Mouse (Mus musculus) midbrain, embryonic 15.5 days (tissue): ENCODE data around the gene Cdk2ap2. TPM values are rescaled to one million over a fixed set of nuclear protein-coding genes. Genes with fewer than 3 reads are reported as not detected.
"Not testable (repeated sequence)": the region's sequence is repeated elsewhere in the genome, so short reads cannot be mapped to it uniquely, and the experiment has no call there.

Source experiments
- ATAC-seq: fragments of 200-750 bp; cut with Nextera tagmentation; replicated peaks from 2 replicates; pipeline ENCODE4 v1.8.0; 2017; ENCODE audit warnings: moderate TSS enrichment
- H3K27ac ChIP-seq: fragments of 300-500 bp; sonication (generic); 2 replicates; pipeline ENCODE4 v1.5.1; 2015; ENCODE audit warnings: mild to moderate bottlenecking, inconsistent platforms
- H3K27me3 ChIP-seq: fragments of 300-500 bp; sonication (generic); replicated peaks from 2 replicates; pipeline ENCODE4 v1.6.1; 2015; ENCODE audit warnings: inconsistent platforms
- H3K36me3 ChIP-seq: fragments of 300-500 bp; sonication (generic); replicated peaks from 2 replicates; pipeline ENCODE4 v1.6.1; 2015; ENCODE audit warnings: inconsistent platforms
- H3K4me1 ChIP-seq: fragments of 300-500 bp; sonication (generic); 2 replicates; pipeline ENCODE4 v1.6.1; 2015; ENCODE audit warnings: inconsistent platforms
- H3K4me2 ChIP-seq: fragments of 300-500 bp; sonication (generic); 2 replicates; pipeline ENCODE4 v1.6.1; 2015; ENCODE audit warnings: inconsistent platforms, mild to moderate bottlenecking, moderate library complexity
- H3K4me3 ChIP-seq: fragments of 300-500 bp; sonication (generic); 2 replicates; pipeline ENCODE4 v1.5.1; 2015; ENCODE audit warnings: mild to moderate bottlenecking, inconsistent platforms
- H3K9ac ChIP-seq: fragments of 300-500 bp; sonication (generic); 2 replicates; pipeline ENCODE4 v1.6.1; 2015; ENCODE audit warnings: mild to moderate bottlenecking, inconsistent platforms
- H3K9me3 ChIP-seq: fragments of 300-500 bp; sonication (generic); 2 replicates; pipeline ENCODE4 v1.6.1; 2016; ENCODE audit warnings: inconsistent platforms
- WGBS: fragments of 180-500 bp; shearing (Covaris S2); methylation state at CpG from one replicate; pipeline ENCODE4 v1.1.7; 2015; ENCODE audit warnings: mixed read lengths; 5-methylcytosine and 5-hydroxymethylcytosine counted together
- polyA plus RNA-seq: library from polyadenylated mRNA; unstranded; fragments of >200 nt; fragmentation: Nextera tagmentation; extraction: Ambion mirVana; gene quantifications from 2 replicates; pipeline ENCODE4 v1.2.1, GENCODE M21; 2015

The Cdk2ap2 gene
- polyA plus RNA-seq: 92.3 and 92.9 TPM in 2 replicates

DNA sequence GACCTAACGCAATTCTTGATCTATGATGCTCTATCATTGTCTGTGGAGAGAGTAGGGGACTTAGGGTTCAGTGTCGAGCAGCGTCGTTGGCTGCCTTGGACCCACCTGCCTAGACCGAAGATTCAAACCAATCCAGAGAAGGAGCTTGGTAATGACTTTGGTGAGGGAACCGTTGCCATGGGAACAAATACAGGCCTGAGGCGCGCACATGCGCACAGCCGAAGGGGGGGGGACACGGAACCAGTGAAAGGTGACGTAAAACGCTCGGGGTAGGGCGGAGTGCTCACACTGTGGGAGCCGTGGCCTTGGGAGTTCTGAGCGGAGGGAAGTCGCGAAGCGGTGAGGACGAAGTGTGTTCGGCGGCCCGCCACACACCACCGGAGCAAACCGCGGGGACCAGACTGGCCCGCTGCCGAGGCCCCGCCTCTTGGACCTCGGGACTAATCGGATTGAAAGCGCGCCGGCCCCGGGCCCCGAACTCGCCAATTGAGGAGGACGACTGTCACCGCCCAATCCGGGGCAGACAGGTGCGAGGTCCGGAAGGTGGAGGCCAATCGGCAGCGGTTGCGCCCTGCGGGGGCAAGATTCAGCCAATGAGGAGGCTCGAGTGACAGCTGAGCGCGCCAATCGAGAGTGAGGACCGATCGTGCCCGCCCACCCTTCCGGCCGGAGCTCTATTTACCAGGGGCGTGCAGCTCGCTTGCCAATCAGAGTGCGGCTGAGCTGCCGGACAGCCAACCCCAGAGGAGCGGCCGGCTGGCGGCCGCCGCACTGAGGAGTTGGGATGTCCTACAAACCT is at the start of gene Cdk2ap2:
Gene Cdk2ap2, plus strand, starts transcription at position 541 of the 799 bp plus-strand sequence.
- peak within 1 kb of the TSS; percentile 94 for H3K27ac ChIP-seq
- no peaks in the 10 kb centered on the region; the same call in 1 of the 2 replicates for H3K27me3 ChIP-seq
- peak within 1 kb of the TSS; percentile 65 for H3K4me3 ChIP-seq
- H3K36me3 ChIP-seq: no peaks in the 10 kb centered on the region
- peak; percentile 94 for ATAC-seq
- no peaks in the 10 kb centered on the region for H3K9me3 ChIP-seq
- H3K4me1 ChIP-seq: peaks cover 48% of the 10 kb centered on the region
- H3K4me2 ChIP-seq: peak within 1 kb of the TSS; percentile 69
- WGBS: under 1% methylated on average over 65 of the region's 65 CpGs
- H3K9ac ChIP-seq: peak within 1 kb of the TSS; percentile 51

DNA sequence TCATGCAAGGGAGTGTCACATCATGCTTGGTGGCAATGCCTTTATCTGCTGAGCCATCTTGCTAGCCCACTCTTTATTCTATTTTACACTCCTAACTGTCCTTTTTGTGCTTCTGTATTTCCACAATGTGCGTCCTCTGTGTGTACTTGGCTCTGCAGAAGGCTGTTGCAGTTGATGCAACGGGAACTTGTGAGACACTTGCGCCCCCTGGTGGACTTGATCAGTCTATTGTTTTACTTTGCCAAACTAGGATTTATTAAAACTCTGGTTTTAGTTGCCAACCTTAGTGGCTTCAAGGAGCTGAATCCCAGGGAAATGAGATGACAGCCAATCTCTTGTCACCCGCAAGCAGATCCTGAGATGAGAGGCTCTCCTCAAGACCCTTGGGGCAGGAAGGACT is 49.1 kb upstream of the Cdk2ap2 start:
- Histone ChIP-seq H3K27ac (no peak overlapping the region), H3K9ac (no peak overlapping the region), H3K27me3 (no peaks in the 10 kb centered on the region), H3K36me3 (no peaks in the 10 kb centered on the region), H3K4me1 (0 out of 2 replicates have a peak, but pooled peaks cover 2% of the 10 kb centered on the region), H3K4me3 (no peak overlapping the region), H3K9me3 (no peaks in the 10 kb centered on the region), H3K4me2 (no peak overlapping the region)
- no peak for ATAC-seq
- WGBS: 14% methylated on average over 4 of the region's 4 CpGs

DNA sequence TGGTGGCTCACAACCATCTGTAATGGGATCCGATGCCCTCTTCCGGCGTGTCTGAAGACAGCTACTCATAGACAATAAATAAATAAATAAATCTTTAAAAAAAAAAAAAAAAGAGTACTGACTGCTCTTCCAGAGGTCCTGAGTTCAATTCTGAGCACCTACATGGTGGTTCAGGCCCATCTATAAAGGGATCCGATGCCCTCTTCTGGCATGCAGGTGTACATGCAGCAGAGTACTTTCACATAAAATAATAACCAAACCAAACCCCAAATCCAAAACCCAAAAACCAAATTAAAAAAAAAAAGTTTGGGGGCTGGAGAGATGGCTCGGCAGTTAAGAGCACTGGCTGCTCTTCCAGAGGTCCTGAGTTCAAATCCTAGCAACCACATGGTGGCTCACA is 47.9 kb upstream of the Cdk2ap2 start:
- not testable (repeated sequence) for H3K36me3 ChIP-seq, H3K9me3 ChIP-seq, H3K9ac ChIP-seq, H3K27ac ChIP-seq, H3K27me3 ChIP-seq, H3K4me1 ChIP-seq, H3K4me3 ChIP-seq, H3K4me2 ChIP-seq, ATAC-seq
- WGBS: 84% methylated on average over 5 of the region's 5 CpGs

DNA sequence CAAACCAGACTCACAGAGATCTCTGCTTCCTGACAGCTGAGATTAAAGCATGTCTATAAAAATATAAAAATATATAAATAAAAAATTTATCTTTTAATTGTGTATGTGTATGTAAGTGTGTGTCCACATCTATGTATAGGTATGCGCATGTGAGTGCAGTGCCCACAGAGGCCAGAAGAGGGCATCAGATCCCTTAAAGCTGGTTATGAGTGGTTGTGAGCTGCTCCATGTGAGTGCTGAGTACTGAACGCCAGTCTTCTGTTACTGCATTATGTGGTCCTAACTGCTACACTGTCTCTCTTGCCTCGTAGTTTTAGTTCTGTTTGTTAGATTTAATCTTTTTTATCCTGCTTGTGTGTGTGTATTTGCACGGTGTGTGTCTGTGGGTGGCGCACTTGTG is 46.0 kb upstream of the Cdk2ap2 start:
- ATAC-seq: no peak
- H3K4me2 ChIP-seq: no peak overlapping the region
- no peak overlapping the region for H3K27ac ChIP-seq
- no peaks in the 10 kb centered on the region for H3K4me1 ChIP-seq
- 96% methylated on average over 5 of the region's 5 CpGs for WGBS
- no peak overlapping the region for H3K4me3 ChIP-seq
- no peaks in the 10 kb centered on the region for H3K36me3 ChIP-seq
- H3K9ac ChIP-seq: no peak overlapping the region
- H3K9me3 ChIP-seq: no peaks in the 10 kb centered on the region
- H3K27me3 ChIP-seq: no peaks in the 10 kb centered on the region

DNA sequence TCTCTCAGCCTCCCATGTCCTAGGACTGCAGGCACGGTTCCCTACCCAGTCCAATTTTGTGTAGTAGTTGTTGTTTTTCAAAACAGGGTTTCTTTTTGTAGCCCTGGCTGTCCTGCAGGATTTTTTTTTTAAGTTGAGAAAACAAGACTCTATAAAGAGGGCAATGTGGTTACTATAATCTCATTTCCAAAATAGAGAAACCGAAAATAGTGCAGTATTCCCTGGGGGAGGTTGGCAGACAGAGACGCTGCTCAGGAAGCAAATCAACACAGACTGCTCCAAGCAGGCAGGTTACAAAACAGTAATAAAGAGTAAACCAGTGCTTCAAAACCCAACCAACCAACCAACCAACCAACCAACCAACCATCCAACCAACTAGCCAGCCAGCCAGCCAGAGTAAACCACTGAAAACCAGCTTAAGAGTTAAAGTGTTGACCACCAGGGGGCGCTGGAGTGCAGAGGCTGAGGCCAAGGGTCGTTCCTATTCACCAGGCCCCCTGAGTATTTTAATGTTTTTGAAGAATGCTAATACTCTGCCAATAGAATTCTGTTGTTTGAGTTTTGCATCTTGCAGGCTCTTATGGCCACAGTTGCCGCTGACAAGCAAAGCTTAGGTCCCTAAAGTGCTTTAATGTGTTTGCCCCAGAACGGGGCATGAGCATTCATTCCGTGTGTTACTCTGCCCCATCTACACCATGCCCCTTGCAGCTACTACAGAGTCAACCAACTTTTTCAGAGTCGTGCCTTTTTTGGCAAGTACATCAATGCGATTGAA is 45.1 kb upstream of the Cdk2ap2 start:
- Histone ChIP-seq H3K4me1 (no peaks in the 10 kb centered on the region), H3K9me3 (no peaks in the 10 kb centered on the region), H3K4me2 (no peak overlapping the region), H3K27me3 (no peaks in the 10 kb centered on the region), H3K27ac (no peak overlapping the region), H3K9ac (no peak overlapping the region), H3K36me3 (no peaks in the 10 kb centered on the region), H3K4me3 (no peak overlapping the region)
- ATAC-seq: no peak
- 54% methylated on average over 10 of the region's 10 CpGs for WGBS

DNA sequence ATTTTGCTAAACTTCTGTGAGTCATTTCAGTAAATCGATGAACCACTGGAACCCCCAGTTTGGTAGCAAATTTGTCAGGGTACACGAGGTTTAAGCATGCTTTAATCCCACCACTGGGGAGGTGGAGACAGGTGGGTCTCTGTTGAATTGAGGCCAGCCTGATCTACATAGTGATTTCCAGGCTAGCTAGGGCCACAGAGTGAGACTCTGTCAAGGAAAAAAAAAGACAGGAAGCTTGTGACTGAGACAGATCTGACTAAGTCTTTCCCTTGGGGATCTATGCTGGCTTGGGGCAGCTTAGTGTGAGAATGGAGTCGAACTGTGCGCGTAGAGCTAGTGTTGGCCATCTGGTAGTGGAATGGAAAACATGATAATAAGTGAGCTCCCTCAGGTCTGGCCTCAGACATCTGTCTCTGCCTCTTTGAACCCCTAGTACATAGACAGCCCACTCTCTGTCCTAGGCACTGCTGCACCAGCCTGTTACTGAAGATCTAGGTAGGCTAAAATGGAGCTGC is 44.4 kb upstream of the Cdk2ap2 start:
- H3K36me3 ChIP-seq: no peaks in the 10 kb centered on the region
- no peak overlapping the region for H3K9ac ChIP-seq
- ATAC-seq: no peak
- no peak overlapping the region for H3K27ac ChIP-seq
- H3K4me1 ChIP-seq: no peaks in the 10 kb centered on the region
- 55% methylated on average over 5 of the region's 5 CpGs for WGBS
- H3K4me2 ChIP-seq: no peak overlapping the region
- H3K27me3 ChIP-seq: no peaks in the 10 kb centered on the region
- H3K4me3 ChIP-seq: no peak overlapping the region
- no peaks in the 10 kb centered on the region for H3K9me3 ChIP-seq

DNA sequence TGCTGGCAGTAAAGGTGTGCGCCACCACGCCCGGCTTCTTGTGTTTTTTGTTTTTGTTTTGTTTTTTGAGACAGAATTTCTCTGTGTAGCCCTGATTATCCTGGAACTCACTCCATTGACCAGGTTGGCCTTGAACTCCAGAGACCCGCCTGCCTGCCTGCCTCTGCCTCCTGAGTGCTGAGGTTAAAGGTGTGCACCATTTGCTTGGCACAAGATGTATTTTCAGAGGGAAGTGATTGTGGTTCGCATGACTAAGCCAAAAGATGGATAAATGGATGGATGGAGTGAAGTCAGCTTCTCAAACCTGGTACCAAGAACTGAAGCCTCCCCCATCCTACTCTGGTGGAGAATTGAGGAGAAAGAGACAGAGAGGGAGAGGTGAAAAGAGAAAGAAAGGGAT is 42.4 kb upstream of the Cdk2ap2 start:
- H3K4me2 ChIP-seq: no peak overlapping the region
- H3K9me3 ChIP-seq: no peaks in the 10 kb centered on the region
- H3K27me3 ChIP-seq: no peaks in the 10 kb centered on the region
- H3K4me3 ChIP-seq: no peak overlapping the region
- no peak overlapping the region for H3K9ac ChIP-seq
- 89% methylated on average over 5 of the region's 5 CpGs for WGBS
- no peak overlapping the region for H3K27ac ChIP-seq
- H3K4me1 ChIP-seq: no peaks in the 10 kb centered on the region
- no peaks in the 10 kb centered on the region for H3K36me3 ChIP-seq
- no peak for ATAC-seq

DNA sequence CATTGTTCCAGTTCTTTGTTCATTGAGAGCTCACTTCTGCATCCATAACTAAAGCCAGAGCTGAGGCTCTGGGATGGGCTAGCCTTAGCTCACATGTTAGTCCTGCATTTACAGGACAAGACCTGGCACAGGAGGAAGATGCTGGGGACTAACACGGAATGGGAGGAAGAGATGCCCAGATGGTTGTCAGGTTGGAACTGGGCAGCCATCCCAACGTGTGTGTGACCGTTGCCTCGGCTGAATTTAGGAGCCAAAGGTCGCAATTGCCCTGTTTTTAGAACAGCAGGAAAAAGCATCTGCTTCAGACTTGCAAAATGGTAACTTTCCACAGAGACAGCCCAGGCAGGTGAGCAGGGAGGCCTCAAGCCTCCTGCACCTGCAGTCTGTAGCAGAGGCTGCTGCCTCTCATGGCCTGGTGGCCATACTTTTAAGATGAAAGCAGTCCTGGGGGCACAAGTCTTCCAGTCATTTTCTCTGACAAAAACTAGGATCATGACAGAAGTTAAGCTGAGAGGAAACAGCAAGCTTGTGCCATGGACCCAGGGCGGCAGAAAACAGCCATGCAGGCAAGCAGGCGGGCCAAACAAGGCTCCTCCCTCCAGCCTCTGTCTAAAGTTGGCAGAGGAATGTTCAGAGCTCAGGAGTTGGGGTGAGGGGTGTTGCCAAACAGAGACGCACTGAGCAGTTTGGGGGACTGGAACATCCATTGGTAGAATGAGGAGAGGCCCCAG is 41.6 kb upstream of the Cdk2ap2 start:
- no peak overlapping the region for H3K27ac ChIP-seq
- H3K4me3 ChIP-seq: no peak overlapping the region
- 70% methylated on average over 8 of the region's 8 CpGs for WGBS
- no peak for ATAC-seq
- no peaks in the 10 kb centered on the region for H3K27me3 ChIP-seq
- no peaks in the 10 kb centered on the region for H3K9me3 ChIP-seq
- H3K4me1 ChIP-seq: no peaks in the 10 kb centered on the region
- no peak overlapping the region for H3K9ac ChIP-seq
- no peak overlapping the region for H3K4me2 ChIP-seq
- H3K36me3 ChIP-seq: no peaks in the 10 kb centered on the region

DNA sequence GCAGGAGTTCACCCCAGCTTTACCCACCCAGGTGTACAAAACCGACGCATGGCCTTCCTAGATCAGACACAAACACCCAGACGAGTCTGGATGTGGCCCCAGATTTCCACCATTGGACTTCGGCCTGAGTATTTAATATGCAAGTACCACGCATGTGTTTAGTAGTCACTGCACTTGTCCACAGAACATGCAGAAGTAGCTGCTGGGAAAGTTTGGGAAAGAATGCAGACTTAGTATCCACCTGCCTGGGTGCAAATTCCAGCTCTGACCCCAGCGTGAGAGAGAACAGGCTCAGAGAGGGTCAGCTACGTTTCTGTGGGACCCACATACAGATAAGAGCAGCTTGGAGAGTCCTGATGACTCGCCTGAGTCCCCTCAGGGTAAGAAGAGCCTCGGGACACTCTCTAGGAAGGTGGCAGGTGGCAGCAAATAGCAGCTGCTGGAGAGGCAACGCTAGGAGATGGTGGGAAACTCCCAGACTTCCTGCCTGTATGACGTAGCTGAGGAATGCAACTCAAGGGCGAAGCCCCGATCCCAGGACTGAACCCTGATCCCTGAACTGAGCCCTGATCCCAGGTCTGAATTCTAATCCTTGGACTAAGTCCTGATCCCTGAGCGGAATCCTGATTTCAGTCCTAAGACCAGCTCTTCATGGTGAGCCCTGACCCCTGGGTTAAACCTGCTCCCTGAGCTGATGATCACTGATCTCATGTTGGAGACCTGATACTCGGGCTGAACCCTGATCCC is 40.9 kb upstream of the Cdk2ap2 start:
- Histone ChIP-seq H3K4me3 (no peak overlapping the region), H3K27me3 (no peaks in the 10 kb centered on the region), H3K4me1 (no peaks in the 10 kb centered on the region), H3K36me3 (no peaks in the 10 kb centered on the region), H3K4me2 (no peak overlapping the region), H3K27ac (no peak overlapping the region), H3K9ac (no peak overlapping the region), H3K9me3 (no peaks in the 10 kb centered on the region)
- WGBS: 64% methylated on average over 15 of the region's 15 CpGs
- ATAC-seq: no peak

DNA sequence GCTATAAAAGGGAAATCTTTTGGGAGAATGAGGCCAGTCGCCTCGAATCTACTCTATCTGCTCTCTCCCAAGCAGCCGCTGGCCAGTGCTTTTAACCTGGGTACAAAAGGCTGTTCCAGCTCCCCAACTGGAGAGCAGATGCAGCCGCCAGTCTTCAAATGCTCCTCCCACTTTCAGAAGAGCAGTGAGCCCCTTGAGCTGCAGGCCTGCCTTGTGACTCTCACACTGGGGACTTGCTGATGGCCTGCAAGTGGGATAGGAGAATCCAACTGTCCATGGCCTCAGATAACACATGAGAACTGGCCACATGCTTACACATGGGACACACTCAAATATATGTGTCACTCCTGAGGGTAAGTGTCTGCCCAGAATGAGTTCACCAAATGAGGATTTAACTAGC is 40.3 kb upstream of the Cdk2ap2 start:
- Histone ChIP-seq H3K36me3 (no peaks in the 10 kb centered on the region), H3K4me1 (no peaks in the 10 kb centered on the region), H3K4me3 (no peak overlapping the region), H3K9ac (no peak overlapping the region), H3K4me2 (no peak overlapping the region), H3K27ac (no peak overlapping the region), H3K27me3 (no peaks in the 10 kb centered on the region), H3K9me3 (no peaks in the 10 kb centered on the region)
- no peak for ATAC-seq
- 36% methylated on average over 4 of the region's 4 CpGs for WGBS

DNA sequence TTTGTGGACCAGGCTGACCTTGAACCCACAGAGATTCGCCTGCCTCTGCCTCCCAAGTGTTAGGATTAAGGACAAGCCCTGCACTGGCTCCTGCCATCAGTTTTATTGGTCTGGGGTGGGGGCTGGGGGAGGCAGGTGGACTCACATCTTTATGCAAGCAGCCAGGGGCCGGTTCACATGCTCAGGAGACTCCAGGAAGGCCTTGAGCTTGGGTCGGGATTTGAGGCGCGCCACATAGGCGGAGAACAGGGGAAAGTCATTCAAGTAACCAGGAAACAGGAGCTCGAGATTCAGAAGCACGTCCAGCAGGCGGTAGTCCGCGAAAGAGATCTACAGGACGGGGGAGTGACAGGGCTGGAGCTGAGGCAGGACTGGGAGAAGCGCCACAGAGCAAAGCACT is 39.6 kb upstream of the Cdk2ap2 start:
- Histone ChIP-seq H3K27ac (no peak overlapping the region), H3K4me1 (no peaks in the 10 kb centered on the region), H3K9me3 (no peaks in the 10 kb centered on the region), H3K27me3 (no peaks in the 10 kb centered on the region), H3K9ac (no peak overlapping the region), H3K4me2 (no peak overlapping the region), H3K36me3 (no peaks in the 10 kb centered on the region), H3K4me3 (no peak overlapping the region)
- WGBS: 83% methylated on average over 13 of the region's 13 CpGs
- no peak for ATAC-seq
